Mouse (Mus musculus): Measurements from ENCODE around the gene Cldn2.

DNA sequence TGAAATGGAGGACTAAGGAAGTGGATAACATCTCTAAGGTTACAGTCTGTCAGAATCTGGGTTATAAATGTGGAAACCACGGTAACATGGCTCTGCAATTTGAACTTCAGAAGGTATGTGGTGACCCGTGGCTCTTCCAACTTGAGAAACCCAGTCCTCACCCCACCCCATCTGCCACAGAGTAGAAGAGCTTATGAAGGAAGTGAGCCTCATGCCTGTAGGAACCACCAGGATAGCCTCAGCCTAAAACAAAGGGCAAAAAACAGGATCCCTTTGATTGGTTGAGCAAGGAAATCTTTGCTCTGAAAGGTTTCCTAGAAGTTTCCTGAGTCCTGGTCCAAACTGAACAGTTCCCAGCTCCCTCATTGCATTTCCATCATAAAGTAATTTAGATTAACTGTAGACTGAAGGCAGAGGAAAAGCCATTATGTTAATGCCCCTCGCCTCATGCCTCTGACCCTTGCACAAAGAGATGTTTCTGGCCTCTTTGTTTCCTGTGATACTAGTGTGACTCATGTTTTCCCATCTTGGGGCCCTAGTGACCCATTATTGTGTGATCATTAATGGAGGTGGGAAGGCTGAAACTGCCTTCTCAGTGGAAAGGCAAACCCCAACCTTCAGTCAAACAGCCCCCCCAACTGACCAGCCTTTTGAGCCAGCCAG lies 12.1 kb downstream of the Cldn2 start:
- no peak for TF ChIP-seq CTCF (IDR thresholded peaks at IDR 0.05; ENCODE audit: borderline replicate concordance, insufficient read depth, low read depth, low read length)
- no peak for TF ChIP-seq POLR2A (IDR thresholded peaks at IDR 0.05; ENCODE audit: borderline replicate concordance, insufficient read depth, low read length)
